Mouse (Mus musculus): ENCODE measurements around the gene Npnt. TPM values are rescaled to one million over a fixed set of nuclear protein-coding genes. Genes with fewer than 3 reads are reported as not detected.
A peak's percentile ranks its signal among the peaks of the same experiment; 100 is the strongest.

The Npnt gene
- polyA plus RNA-seq, 1 experiment from 2014 or later: 98.3 TPM

- 32% methylated on average over 2 of the region's 2 CpGs for whole genome bisulfite sequencing
- Histone ChIP-seq H3K27me3 (no peaks in the 10 kb centered on the region; the same call in 1 of the 2 replicates), H3K9ac (no peak overlapping the region), H3K9me3 (no peaks in the 10 kb centered on the region), H3K36me3 (no peaks in the 10 kb centered on the region), H3K4me3 (no peak overlapping the region), H3K4me2 (no peak overlapping the region), H3K27ac (peak overlapping the region; percentile 33; the same call in 1 of the 2 replicates), H3K4me1 (peaks cover 22% of the 10 kb centered on the region)
- ATAC-seq (ENCODE audit: borderline replicate concordance, extremely low read depth, low FRiP score, low TSS enrichment): peak; percentile 41; the same call in 1 of the 2 replicates
Observed at GRCm38 (mm10) chr3:132934649-132935048, 15.4 kb downstream of the Npnt start.

DNA sequence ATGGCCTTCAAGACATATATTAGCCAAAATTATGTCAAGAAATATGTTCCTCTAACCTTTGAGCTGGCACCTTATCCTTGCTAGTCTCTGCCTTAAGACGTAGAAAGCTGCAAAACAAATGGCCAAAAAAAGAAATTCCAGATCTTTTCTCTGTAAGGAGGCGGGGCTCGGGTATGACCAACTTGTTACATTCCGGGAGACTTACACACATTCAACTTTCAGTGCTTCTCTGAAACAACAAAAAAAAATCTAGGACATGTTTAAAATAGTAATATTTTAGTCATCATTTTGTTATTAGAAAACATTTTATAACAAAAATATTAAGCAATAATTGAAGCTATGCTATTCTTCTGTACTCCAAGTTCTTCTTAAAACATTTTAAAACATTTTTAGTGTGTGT lies 18.6 kb downstream of the Npnt start:
- WGBS: 75% methylated on average over 4 of the region's 4 CpGs
- no peak for ATAC-seq (ENCODE audit: borderline replicate concordance, extremely low read depth, low FRiP score, low TSS enrichment)
- no peaks in the 10 kb centered on the region; the same call in 1 of the 2 replicates for H3K27me3 ChIP-seq
- no peaks in the 10 kb centered on the region for H3K9me3 ChIP-seq
- H3K4me3 ChIP-seq: no peak overlapping the region
- no peaks in the 10 kb centered on the region for H3K36me3 ChIP-seq
- H3K4me1 ChIP-seq: peaks cover 23% of the 10 kb centered on the region
- H3K27ac ChIP-seq: no peak overlapping the region
- H3K4me2 ChIP-seq: no peak overlapping the region
- H3K9ac ChIP-seq: no peak overlapping the region

DNA sequence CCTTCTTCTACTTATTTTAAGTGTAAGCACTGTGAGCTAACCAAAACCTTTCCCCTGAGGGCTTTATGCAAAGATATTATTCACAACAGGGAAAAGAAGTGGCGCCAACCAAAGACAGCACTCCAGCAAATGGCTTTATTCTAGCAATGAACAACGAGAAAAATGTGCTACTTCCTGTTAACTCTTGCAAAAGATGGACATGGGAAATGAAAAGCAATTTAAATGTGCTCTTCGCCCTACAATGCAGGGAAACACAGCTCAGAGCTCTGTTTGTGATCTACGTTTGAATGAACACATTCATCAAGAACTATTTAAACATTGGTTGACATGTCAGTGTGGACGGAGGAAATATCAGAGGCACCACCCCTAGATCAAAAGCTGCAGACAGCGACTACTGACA lies 20.2 kb downstream of the Npnt start:
- Histone ChIP-seq H3K4me2 (no peak overlapping the region), H3K36me3 (no peaks in the 10 kb centered on the region), H3K27ac (no peak overlapping the region), H3K9ac (no peak overlapping the region), H3K9me3 (no peaks in the 10 kb centered on the region), H3K27me3 (no peaks in the 10 kb centered on the region; the same call in 1 of the 2 replicates), H3K4me3 (no peak overlapping the region), H3K4me1 (peaks cover 23% of the 10 kb centered on the region)
- WGBS: 11% methylated on average over 6 of the region's 6 CpGs
- no peak for ATAC-seq (ENCODE audit: borderline replicate concordance, extremely low read depth, low FRiP score, low TSS enrichment)

GRCm38 (mm10) chr3:132928186-132928585 lies 21.9 kb downstream of the Npnt start:
- Histone ChIP-seq H3K4me2 (no peak overlapping the region), H3K27ac (no peak overlapping the region), H3K36me3 (no peaks in the 10 kb centered on the region), H3K9ac (no peak overlapping the region), H3K4me3 (no peak overlapping the region), H3K4me1 (peaks cover 11% of the 10 kb centered on the region), H3K9me3 (no peaks in the 10 kb centered on the region), H3K27me3 (no peaks in the 10 kb centered on the region; the same call in 1 of the 2 replicates)
- 72% methylated on average over 9 of the region's 9 CpGs for WGBS
- no peak for ATAC-seq (ENCODE audit: borderline replicate concordance, extremely low read depth, low FRiP score, low TSS enrichment)

GRCm38 (mm10) chr3:132919798-132920197 lies 30.3 kb downstream of the Npnt start:
- whole genome bisulfite sequencing: 91% methylated on average over 3 of the region's 3 CpGs
- H3K4me3 ChIP-seq: no peak overlapping the region
- no peak for ATAC-seq (ENCODE audit: borderline replicate concordance, extremely low read depth, low FRiP score, low TSS enrichment)
- no peak overlapping the region for H3K4me2 ChIP-seq
- H3K27me3 ChIP-seq: no peaks in the 10 kb centered on the region; the same call in 1 of the 2 replicates
- no peaks in the 10 kb centered on the region for H3K4me1 ChIP-seq
- no peak overlapping the region for H3K27ac ChIP-seq
- H3K36me3 ChIP-seq: no peaks in the 10 kb centered on the region
- no peaks in the 10 kb centered on the region for H3K9me3 ChIP-seq
- H3K9ac ChIP-seq: no peak overlapping the region

GRCm38 (mm10) chr3:132919240-132919639 lies 30.9 kb downstream of the Npnt start:
- no peaks in the 10 kb centered on the region for H3K9me3 ChIP-seq
- H3K27ac ChIP-seq: no peak overlapping the region
- H3K4me3 ChIP-seq: no peak overlapping the region
- H3K36me3 ChIP-seq: no peaks in the 10 kb centered on the region; the same call in 1 of the 2 replicates
- no peaks in the 10 kb centered on the region; the same call in 1 of the 2 replicates for H3K27me3 ChIP-seq
- no peak overlapping the region for H3K9ac ChIP-seq
- no peak for ATAC-seq (ENCODE audit: borderline replicate concordance, extremely low read depth, low FRiP score, low TSS enrichment)
- H3K4me1 ChIP-seq: no peaks in the 10 kb centered on the region
- WGBS: 92% methylated on average over 11 of the region's 11 CpGs
- no peak overlapping the region for H3K4me2 ChIP-seq

DNA sequence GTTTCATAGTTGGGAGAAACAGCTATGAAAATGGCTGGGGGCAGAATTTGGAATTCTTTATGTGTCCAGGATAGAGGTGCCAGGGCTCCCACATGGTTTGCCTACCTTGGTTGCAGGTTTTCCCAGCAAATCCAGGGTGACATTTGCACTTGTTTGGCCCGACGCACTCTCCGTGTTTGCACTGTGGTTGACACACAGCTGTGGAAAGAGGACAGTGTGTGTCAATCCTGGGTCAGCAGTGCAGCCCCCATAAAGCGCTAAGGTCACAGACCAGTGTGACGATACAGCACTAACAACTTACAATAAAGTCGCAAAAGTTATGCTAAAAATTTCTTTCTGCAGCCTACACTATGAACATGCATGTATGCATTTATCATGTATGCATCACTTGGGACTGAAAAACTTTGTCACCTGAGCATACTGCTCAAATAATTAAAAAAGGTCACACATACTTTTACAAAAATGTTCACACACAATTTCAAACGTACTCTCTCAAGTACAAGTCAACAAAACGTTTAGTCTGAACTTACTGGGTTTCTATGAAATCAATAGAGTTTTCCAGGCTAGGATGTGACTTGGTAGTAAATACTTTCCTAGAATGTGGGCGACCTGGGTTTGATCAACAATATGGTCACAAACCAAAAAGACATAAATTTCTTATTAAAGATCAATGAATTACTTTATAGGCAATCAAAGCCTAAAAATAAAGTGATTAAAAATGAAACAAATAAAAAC lies 32.6 kb downstream of the Npnt start:
- Histone ChIP-seq H3K4me1 (no peaks in the 10 kb centered on the region), H3K27ac (no peak overlapping the region), H3K9ac (no peak overlapping the region), H3K27me3 (no peaks in the 10 kb centered on the region), H3K4me3 (no peak overlapping the region), H3K9me3 (no peaks in the 10 kb centered on the region), H3K36me3 (no peaks in the 10 kb centered on the region; the same call in 1 of the 2 replicates), H3K4me2 (no peak overlapping the region)
- WGBS: 72% methylated on average over 9 of the region's 9 CpGs
- ATAC-seq (ENCODE audit: borderline replicate concordance, extremely low read depth, low FRiP score, low TSS enrichment): no peak

GRCm38 (mm10) chr3:132915661-132916060 lies 34.4 kb downstream of the Npnt start:
- Histone ChIP-seq H3K4me2 (no peak overlapping the region), H3K4me3 (no peak overlapping the region), H3K9ac (no peak overlapping the region), H3K9me3 (no peaks in the 10 kb centered on the region), H3K4me1 (no peaks in the 10 kb centered on the region), H3K27me3 (no peaks in the 10 kb centered on the region), H3K36me3 (no peaks in the 10 kb centered on the region; the same call in 1 of the 2 replicates), H3K27ac (no peak overlapping the region)
- 84% methylated on average over 9 of the region's 9 CpGs for whole genome bisulfite sequencing
- ATAC-seq (ENCODE audit: borderline replicate concordance, extremely low read depth, low FRiP score, low TSS enrichment): no peak

GRCm38 (mm10) chr3:132912420-132912819 lies 37.7 kb downstream of the Npnt start:
- Histone ChIP-seq H3K27me3 (no peaks in the 10 kb centered on the region), H3K27ac (no peak overlapping the region), H3K4me1 (peaks cover 6% of the 10 kb centered on the region; the same call in 1 of the 2 replicates), H3K4me3 (no peak overlapping the region), H3K4me2 (no peak overlapping the region), H3K9me3 (no peaks in the 10 kb centered on the region), H3K9ac (no peak overlapping the region), H3K36me3 (no peaks in the 10 kb centered on the region; the same call in 1 of the 2 replicates)
- no peak for ATAC-seq (ENCODE audit: borderline replicate concordance, extremely low read depth, low FRiP score, low TSS enrichment)
- WGBS: 67% methylated on average over 2 of the region's 2 CpGs

GRCm38 (mm10) chr3:132911716-132912115 lies 38.4 kb downstream of the Npnt start:
- H3K4me3 ChIP-seq: no peak overlapping the region
- no peak overlapping the region for H3K27ac ChIP-seq
- 65% methylated on average over 4 of the region's 4 CpGs for WGBS
- no peak overlapping the region for H3K4me2 ChIP-seq
- H3K27me3 ChIP-seq: no peaks in the 10 kb centered on the region
- H3K9me3 ChIP-seq: no peaks in the 10 kb centered on the region
- H3K4me1 ChIP-seq: peaks cover 6% of the 10 kb centered on the region; the same call in 1 of the 2 replicates
- no peak overlapping the region for H3K9ac ChIP-seq
- ATAC-seq (ENCODE audit: borderline replicate concordance, extremely low read depth, low FRiP score, low TSS enrichment): no peak
- H3K36me3 ChIP-seq: no peaks in the 10 kb centered on the region; the same call in 1 of the 2 replicates

DNA sequence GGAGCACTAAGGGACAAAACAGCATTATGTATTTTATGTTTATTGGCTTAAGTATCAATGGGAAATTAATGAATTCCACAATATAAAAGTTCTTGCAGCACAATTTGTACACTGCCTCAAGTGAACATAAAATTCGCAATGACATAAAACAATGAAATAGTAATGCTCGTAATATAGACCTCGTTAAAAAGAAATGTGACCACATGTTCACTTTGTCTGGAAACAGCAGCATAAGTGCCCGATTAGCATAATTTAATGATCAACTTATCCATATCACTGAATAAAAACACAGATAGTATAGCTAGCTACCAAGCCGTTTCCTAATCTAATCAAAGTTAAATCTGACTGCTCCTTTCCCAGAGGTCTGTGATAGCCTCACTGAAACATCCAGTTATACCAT lies 39.4 kb downstream of the Npnt start:
- Histone ChIP-seq H3K9ac (no peak overlapping the region), H3K4me3 (no peak overlapping the region), H3K27ac (no peak overlapping the region), H3K36me3 (no peaks in the 10 kb centered on the region; the same call in 1 of the 2 replicates), H3K9me3 (no peaks in the 10 kb centered on the region), H3K27me3 (no peaks in the 10 kb centered on the region), H3K4me2 (no peak overlapping the region), H3K4me1 (peaks cover 6% of the 10 kb centered on the region; the same call in 1 of the 2 replicates)
- 78% methylated on average over 5 of the region's 5 CpGs for WGBS
- no peak for ATAC-seq (ENCODE audit: borderline replicate concordance, extremely low read depth, low FRiP score, low TSS enrichment)

GRCm38 (mm10) chr3:132909736-132910135 lies 40.4 kb downstream of the Npnt start:
- peak; percentile 59; the same call in 1 of the 2 replicates for ATAC-seq (ENCODE audit: borderline replicate concordance, extremely low read depth, low FRiP score, low TSS enrichment)
- no peak overlapping the region for H3K27ac ChIP-seq
- 28% methylated on average over 12 of the region's 12 CpGs for WGBS
- H3K36me3 ChIP-seq: peaks cover under 1% of the 10 kb centered on the region; the same call in 1 of the 2 replicates
- H3K4me2 ChIP-seq: no peak overlapping the region
- H3K4me1 ChIP-seq: peaks cover 6% of the 10 kb centered on the region; the same call in 1 of the 2 replicates
- H3K4me3 ChIP-seq: no peak overlapping the region
- no peak overlapping the region for H3K9ac ChIP-seq
- H3K27me3 ChIP-seq: no peaks in the 10 kb centered on the region
- no peaks in the 10 kb centered on the region for H3K9me3 ChIP-seq
